Mouse (Mus musculus) MN1 (cell line): ENCODE results near the gene Kras.

Experiments
- DNase-seq: peaks from one replicate; pipeline ENCODE4 v3.0.0-alpha.2; 2016; ENCODE audit warnings: low spot score

Gene Kras

DNA sequence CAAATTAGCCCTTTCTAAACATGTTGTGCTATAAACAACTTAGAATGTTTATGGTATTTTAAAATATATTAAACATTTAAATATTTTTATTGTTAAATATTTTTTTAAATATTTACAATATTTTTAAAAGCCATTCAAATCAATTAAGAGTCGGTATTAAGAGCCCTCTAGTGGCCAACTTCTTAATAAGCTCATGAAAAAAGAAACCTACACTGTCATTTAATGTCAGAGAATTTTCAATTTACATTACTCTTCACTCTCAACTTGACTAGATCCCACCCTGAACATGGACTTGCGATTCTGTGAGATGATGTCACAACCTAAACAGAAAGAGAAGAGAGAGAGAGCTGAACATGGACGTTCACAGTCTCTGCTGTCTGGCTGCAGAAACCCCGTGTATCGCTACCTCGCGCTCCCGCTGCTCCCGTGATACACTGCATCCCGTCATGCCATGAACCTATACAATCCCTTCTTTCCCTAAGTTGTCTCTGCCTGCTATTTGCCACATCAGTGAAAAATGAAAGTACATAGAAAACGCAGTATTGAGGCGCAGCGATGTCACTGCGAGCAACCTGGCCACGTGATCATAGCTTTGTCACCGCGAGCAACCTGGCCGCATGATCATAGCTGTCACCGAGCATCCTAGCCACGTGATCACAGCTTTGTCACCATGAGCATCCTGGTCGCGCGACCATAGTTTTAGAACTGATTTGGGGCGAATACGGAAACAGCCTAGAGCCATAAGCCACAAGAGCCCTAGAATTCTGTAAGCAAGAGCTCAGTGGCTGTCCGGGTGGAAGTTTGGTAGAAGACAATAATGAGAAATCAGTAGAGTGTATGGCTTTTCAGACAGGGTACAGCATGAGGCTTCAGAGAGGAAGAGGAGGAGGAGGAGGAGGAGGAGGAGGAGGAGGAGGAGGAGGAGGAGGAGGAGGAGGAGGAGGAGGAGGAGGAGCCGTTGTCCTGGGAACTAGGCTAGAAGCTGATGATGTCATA, 62.6 kb downstream of the Kras start:
- DNase-seq, result peak; percentile 86

DNA sequence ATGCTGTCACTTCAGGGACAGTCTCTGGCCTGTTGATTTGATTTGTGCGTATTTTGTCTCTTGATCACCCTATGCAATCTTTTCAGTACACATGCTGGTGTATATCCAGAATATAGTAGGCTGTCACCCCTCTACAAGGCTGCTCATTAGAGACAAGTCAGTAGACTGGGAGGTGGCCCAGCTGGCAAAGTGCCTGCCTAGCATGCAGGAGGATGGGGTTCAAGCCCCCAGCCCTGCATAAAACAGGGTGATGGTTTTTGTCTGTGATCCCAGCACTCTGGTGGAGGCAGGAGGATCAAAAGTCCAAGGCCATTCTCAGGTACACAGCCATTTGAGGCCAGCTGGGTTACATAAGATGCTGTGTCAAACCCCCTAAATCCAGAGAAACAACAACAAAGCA, 63.9 kb downstream of the Kras start:
- no peak for DNase-seq

DNA sequence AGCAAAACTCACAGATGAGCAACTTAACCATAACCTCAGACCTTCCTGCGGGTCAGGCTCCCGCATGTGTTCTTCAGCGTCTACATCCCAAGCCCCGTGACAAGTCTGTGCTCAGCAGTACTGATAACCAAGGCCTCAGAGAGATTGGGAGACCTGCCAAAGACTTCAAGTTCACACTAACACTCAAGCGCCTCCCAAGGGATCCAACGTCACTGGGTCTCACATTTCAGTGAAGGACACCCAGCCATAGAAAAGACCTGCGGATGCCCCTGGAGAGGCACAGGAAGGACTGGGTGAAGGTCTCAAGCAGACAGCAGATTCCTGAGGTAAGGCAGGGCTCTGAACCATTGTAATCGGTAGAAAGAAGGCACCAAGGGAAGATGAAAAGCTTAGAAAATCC, 68.0 kb downstream of the Kras start:
- no peak for DNase-seq

DNA sequence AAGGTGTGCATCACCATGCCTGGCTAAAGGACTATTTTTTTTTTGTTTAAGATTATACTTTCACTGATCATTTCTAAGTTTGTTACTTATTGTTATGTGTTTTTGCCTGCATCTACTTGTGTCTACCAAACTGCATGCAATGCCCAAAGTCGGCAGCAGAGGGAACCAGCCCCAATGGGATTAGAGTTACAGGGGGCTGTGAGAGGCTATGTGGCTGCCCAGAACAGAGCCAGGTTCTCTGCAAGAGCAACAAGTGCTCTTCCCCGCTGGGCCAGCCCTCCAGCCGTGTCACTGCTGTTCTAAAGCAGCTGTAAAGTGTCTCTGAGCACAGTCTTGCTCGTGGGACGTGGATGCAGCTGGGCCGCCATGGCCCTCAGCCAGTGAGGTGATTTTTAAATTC, 70.4 kb downstream of the Kras start:
- DNase-seq, result peak; percentile 61

DNA sequence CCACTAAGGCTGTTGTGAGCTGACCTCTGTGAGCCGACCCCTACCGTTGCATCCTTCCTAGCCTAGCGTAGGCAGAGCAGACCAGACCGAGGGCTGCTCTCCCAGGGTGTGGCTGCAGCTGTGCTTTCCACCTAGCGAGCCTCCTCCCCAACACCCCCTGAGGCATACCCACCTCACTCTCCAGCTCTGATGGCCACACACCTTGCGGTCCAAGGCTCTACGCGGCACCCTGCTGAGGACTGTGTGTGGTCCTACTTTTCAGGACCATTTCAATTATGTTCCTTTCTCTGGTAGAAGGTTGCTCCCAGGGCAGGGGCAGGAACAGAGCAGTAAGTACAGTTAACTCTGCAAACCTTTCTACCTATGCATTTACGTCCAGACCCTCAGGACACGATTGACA, 73.6 kb downstream of the Kras start:
- DNase-seq, result no peak

DNA sequence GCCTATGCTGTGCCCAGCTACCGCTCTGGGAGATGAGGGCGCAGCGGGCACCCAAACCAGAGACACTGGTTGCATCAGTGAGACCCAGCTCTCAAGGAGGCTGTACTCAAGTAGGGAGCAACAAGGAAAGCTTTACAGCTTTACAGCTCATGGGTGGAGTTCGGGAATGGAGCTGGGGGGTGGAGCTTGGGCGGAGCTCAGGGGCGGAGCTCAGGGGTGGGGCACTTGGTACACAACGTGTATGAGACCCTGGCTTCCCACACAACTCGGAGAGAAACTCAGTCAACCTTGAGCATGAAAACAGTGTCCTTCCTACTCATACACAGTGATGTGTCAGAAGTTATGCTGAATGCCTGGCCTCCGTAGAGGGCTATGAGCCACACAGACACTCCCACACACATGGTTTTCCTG, 74.5 kb downstream of the Kras start:
- no peak for DNase-seq

DNA sequence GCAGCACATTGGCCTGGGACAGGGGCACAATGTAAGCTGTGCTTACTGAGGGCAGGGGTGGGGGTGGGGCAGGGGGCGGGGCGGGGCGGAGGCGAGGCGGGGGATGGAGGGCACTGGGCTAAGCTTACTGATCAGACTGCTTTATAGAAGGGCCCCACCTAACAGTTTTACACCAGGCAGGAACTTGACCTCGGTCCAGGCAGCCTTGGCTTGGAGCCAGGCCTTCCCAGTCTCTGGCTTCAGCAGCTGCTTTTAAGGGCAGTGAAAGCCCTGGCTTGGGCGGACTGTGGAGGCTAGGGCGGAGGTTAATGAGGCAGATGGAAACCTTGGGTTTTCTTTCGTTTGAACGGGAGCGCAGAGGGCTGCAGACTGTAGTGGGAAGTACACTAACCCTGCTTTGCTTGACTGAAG, 76.3 kb downstream of the Kras start:
- peak; percentile 77 for DNase-seq

DNA sequence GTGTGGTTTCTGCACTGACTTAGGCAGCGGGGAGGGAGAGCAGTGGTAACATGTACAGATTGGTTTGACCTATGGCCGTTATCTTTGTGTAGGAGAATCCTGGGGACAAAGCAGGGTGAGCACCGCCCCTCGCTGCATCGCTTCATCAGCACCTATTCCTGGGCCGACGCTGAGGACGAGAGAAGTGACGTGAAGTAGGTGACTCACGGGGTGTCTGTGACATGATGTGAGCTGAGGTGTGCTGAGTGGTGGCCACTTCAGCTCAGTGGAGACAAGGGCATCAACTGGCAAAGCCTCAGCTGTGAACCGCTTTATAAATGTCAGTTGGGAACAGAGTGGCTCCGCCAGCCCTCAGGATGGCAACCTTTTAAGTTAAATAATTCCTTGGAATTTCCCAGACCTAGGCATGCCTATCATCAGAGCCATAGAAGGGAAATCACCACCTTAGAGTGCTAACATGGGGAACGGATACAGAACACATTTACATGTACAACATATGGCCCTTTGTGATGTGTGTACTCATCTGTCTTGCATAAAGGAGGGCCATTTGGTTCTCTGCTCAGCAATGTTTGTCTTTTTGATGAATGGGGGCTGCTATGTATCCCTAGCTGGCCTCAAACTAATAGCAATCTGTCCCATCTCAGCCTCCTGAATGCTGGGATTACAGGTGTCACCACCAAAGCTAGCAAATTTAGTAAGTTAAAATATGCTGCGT, 78.0 kb downstream of the Kras start:
- no peak for DNase-seq
